In genomic region chr10:12757943-12758701, GRCm38 (mm10) we compare ENCODE assay signal across 9 mouse cellular contexts.
DNase-seq lines count a peak whose midpoint lies in the region; ATAC-seq and TF ChIP-seq lines count a peak whose summit lies in the region.
"Had no signal": no experiment of that assay in that cellular context is flagged by ENCODE, and none has a peak within 500 bp of the region (broad histone marks: within the 10 kb centered on the region; RNA-seq: fewer than 3 reads in every experiment).

No protein-coding gene starts in this region.

- peak; percentile 73 to 79 for DNase-seq in heart, adult 2 months
- DNase-seq in heart, embryonic 10.5 days (ENCODE audit: low spot score), result no peak
- DNase-seq in kidney, adult 2 months, result peak; percentile 77
- peak; percentile 67 for DNase-seq in midbrain, embryonic 14.5 days
- no peak for DNase-seq in thymus, postnatal 0 days (ENCODE audit: low spot score)
- DNase-seq in urinary bladder, postnatal 4 days (ENCODE audit: low spot score in 2 of 2), result no peak

- no peak overlapping the region for H3K4me2 ChIP-seq in embryonic facial prominence, embryonic 15.5 days (replicated peaks)
- H3K4me2 ChIP-seq in midbrain, embryonic 14.5 days (ENCODE audit: low read length), result no peak overlapping the region

- no peak for TF ChIP-seq POLR2A in heart, adult 2 months (IDR thresholded peaks at IDR 0.05; ENCODE audit: insufficient read depth, low read depth, low read length)
- TF ChIP-seq POLR2A in kidney, adult 2 months (IDR thresholded peaks at IDR 0.05; ENCODE audit: low read depth, low read length), result no peak

- TF ChIP-seq CTCF in heart, adult 2 months (IDR thresholded peaks at IDR 0.05), result no peak
- no peak for TF ChIP-seq CTCF in C2C12 (IDR thresholded peaks at IDR 0.05; ENCODE audit: control insufficient read depth, insufficient read depth, insufficient read length)
- no peak for TF ChIP-seq CTCF in kidney, adult 2 months (conservative IDR thresholded peaks at IDR 0.05; ENCODE audit: insufficient read depth, insufficient read length, low read depth, low read length)

- H3K9me3 ChIP-seq in heart, embryonic 10.5 days, result no peaks in the 10 kb centered on the region
- H3K9me3 ChIP-seq in embryonic facial prominence, embryonic 15.5 days (replicated peaks), result no peaks in the 10 kb centered on the region
- H3K9me3 ChIP-seq in midbrain, embryonic 14.5 days (ENCODE audit: control insufficient read depth, low read length), result no peaks in the 10 kb centered on the region

- peaks cover 4% of the 10 kb centered on the region for H3K79me3 ChIP-seq in C2C12 (ENCODE audit: low read depth)

- no peak overlapping the region for H3K4me3 ChIP-seq in heart, adult 2 months
- H3K4me3 ChIP-seq in heart, embryonic 10.5 days, result no peak overlapping the region
- no peak overlapping the region for H3K4me3 ChIP-seq in C2C12 (ENCODE audit: insufficient read depth, poor library complexity, severe bottlenecking)
- H3K4me3 ChIP-seq in embryonic facial prominence, embryonic 15.5 days (replicated peaks), result no peak overlapping the region
- H3K4me3 ChIP-seq in kidney, adult 2 months (ENCODE audit: insufficient read depth, low read depth, low read length), result no peak overlapping the region
- no peak overlapping the region for H3K4me3 ChIP-seq in midbrain, embryonic 14.5 days (replicated peaks; ENCODE audit: low read depth, low read length)

- peaks cover 5% of the 10 kb centered on the region for H3K4me1 ChIP-seq in heart, adult 2 months (ENCODE audit: control insufficient read depth, insufficient read depth, low read length)
- 0 out of 2 replicates have a peak, but pooled peaks cover 2% of the 10 kb centered on the region for H3K4me1 ChIP-seq in heart, embryonic 10.5 days
- H3K4me1 ChIP-seq in embryonic facial prominence, embryonic 15.5 days, result peaks cover 11% of the 10 kb centered on the region
- no peaks in the 10 kb centered on the region for H3K4me1 ChIP-seq in kidney, adult 2 months (ENCODE audit: control insufficient read depth, insufficient read depth, low read length)
- H3K4me1 ChIP-seq in midbrain, embryonic 14.5 days (ENCODE audit: control insufficient read depth, insufficient read depth, low read length), result no peaks in the 10 kb centered on the region

- H3K27ac ChIP-seq in heart, adult 2 months, result no peak overlapping the region
- H3K27ac ChIP-seq in heart, embryonic 10.5 days, result no peak overlapping the region
- no peak overlapping the region for H3K27ac ChIP-seq in embryonic facial prominence, embryonic 15.5 days (replicated peaks)
- no peak overlapping the region for H3K27ac ChIP-seq in kidney, adult 2 months (ENCODE audit: insufficient read depth, low read depth, low read length)
- 0 out of 2 replicates have a peak overlapping the region, but pooled peaks have one; percentile 5 for H3K27ac ChIP-seq in midbrain, embryonic 14.5 days (replicated peaks; ENCODE audit: low read depth, low read length)
- H3K27ac ChIP-seq: macrophage had no signal

- 33% methylated on average over 5 of the region's 5 CpGs for WGBS in heart, adult 2 months
- WGBS in heart, embryonic 10.5 days, result 68% methylated on average over 5 of the region's 5 CpGs
- WGBS in embryonic facial prominence, embryonic 15.5 days, result 23% methylated on average over 5 of the region's 5 CpGs
- 38% methylated on average over 5 of the region's 5 CpGs for WGBS in kidney, adult 2 months
- 59% methylated on average over 5 of the region's 5 CpGs for WGBS in midbrain, embryonic 14.5 days

- intact Hi-C loops in heart, adult 2 months (cut with DNase I), result no loop called here

- no peak overlapping the region for H3ac ChIP-seq in C2C12 (ENCODE audit: control insufficient read depth, insufficient read length, low read depth)

- 0 out of 2 replicates have a peak, but pooled peaks have one; percentile 17 for TF ChIP-seq EP300 in heart, adult 2 months (IDR thresholded peaks at IDR 0.05; ENCODE audit: insufficient read depth, low read depth, low read length)

- H3K27me3 ChIP-seq in heart, adult 2 months (ENCODE audit: control insufficient read depth, insufficient read depth, low read length), result no peaks in the 10 kb centered on the region
- H3K27me3 ChIP-seq in heart, embryonic 10.5 days (ENCODE audit: insufficient read depth, poor library complexity, severe bottlenecking), result no peaks in the 10 kb centered on the region
- no peaks in the 10 kb centered on the region for H3K27me3 ChIP-seq in C2C12 (ENCODE audit: control insufficient read depth, insufficient read depth, insufficient read length)
- H3K27me3 ChIP-seq in embryonic facial prominence, embryonic 15.5 days, result no peaks in the 10 kb centered on the region
- H3K27me3 ChIP-seq in kidney, adult 2 months (replicated peaks; ENCODE audit: control insufficient read depth, insufficient read depth, low read length), result no peaks in the 10 kb centered on the region
- H3K27me3 ChIP-seq in midbrain, embryonic 14.5 days (ENCODE audit: control insufficient read depth, insufficient read depth, low read length), result no peaks in the 10 kb centered on the region

- ATAC-seq in embryonic facial prominence, embryonic 15.5 days (ENCODE audit: insufficient number of reproducible peaks, low FRiP score, low TSS enrichment, low read depth), result peak; percentile 47; the same call in 1 of the 2 replicates
- ATAC-seq in midbrain, embryonic 14.5 days (ENCODE audit: low FRiP score, low TSS enrichment), result peak; percentile 33; the same call in 1 of the 2 replicates

- peaks cover 2% of the 10 kb centered on the region; the same call in 1 of the 2 replicates for H3K79me2 ChIP-seq in heart, adult 2 months (replicated peaks; ENCODE audit: control insufficient read depth, insufficient read depth, low read length)
- peaks cover 39% of the 10 kb centered on the region for H3K79me2 ChIP-seq in C2C12 (ENCODE audit: control insufficient read depth, insufficient read depth)

- peaks cover 7% of the 10 kb centered on the region for H3K36me3 ChIP-seq in heart, adult 2 months (ENCODE audit: control insufficient read depth, insufficient read depth, low read length)
- H3K36me3 ChIP-seq in heart, embryonic 10.5 days, result peaks cover 10% of the 10 kb centered on the region; the same call in 1 of the 2 replicates
- H3K36me3 ChIP-seq in C2C12 (ENCODE audit: control insufficient read depth, insufficient read depth), result peaks cover 7% of the 10 kb centered on the region
- no peaks in the 10 kb centered on the region for H3K36me3 ChIP-seq in embryonic facial prominence, embryonic 15.5 days
- H3K36me3 ChIP-seq in kidney, adult 2 months (ENCODE audit: control insufficient read depth, insufficient read depth, low read length), result no peaks in the 10 kb centered on the region
- H3K36me3 ChIP-seq in midbrain, embryonic 14.5 days (ENCODE audit: control insufficient read depth, insufficient read depth, low read length), result no peaks in the 10 kb centered on the region

- no peak overlapping the region for H3K9ac ChIP-seq in heart, adult 2 months (ENCODE audit: low read depth, low read length)
- no peak overlapping the region for H3K9ac ChIP-seq in embryonic facial prominence, embryonic 15.5 days
- no peak overlapping the region for H3K9ac ChIP-seq in midbrain, embryonic 14.5 days (replicated peaks; ENCODE audit: low read length)

TF ChIP-seq in C2C12, 6 proteins besides CTCF, POLR2A, EP300 and RAD21:
- peak; percentile 78 for TF ChIP-seq CEBPB (IDR thresholded peaks at IDR 0.05; ENCODE audit: low read depth)
- TF ChIP-seq MYOG (IDR thresholded peaks at IDR 0.05; ENCODE audit: control insufficient read depth, extremely low read depth, insufficient read length), result no peak

Comparison
In these comparisons a context has a peak if more than half of its experiments do, and no peak if none do; other contexts are left out.
1. DNase-seq: peak in heart, adult 2 months (2 of 2), kidney, adult 2 months (single experiment) and midbrain, embryonic 14.5 days (single experiment); none in heart, embryonic 10.5 days (single experiment), thymus, postnatal 0 days (single experiment) and urinary bladder, postnatal 4 days (0 of 2).